Mouse (Mus musculus) lung, adult 2 months (tissue): ENCODE data around the gene Cfap61.
A peak's percentile ranks its signal among the peaks of the same experiment; 100 is the strongest.

Experiments used
- CTCF ChIP-seq: fragments of 200-500 bp; IDR thresholded peaks from 2 replicates; pipeline ENCODE4 v1.5.1; 2011; ENCODE audit warnings: mild to moderate bottlenecking, low read length, control low read depth; ENCODE audit not compliant: insufficient read depth
- POLR2A ChIP-seq: fragments of 200-500 bp; IDR thresholded peaks from 2 replicates; pipeline ENCODE4 v1.6.1; 2011; ENCODE audit warnings: low read depth, mild to moderate bottlenecking, control low read depth, low read length, borderline replicate concordance; ENCODE audit errors: extremely low read depth

DNA sequence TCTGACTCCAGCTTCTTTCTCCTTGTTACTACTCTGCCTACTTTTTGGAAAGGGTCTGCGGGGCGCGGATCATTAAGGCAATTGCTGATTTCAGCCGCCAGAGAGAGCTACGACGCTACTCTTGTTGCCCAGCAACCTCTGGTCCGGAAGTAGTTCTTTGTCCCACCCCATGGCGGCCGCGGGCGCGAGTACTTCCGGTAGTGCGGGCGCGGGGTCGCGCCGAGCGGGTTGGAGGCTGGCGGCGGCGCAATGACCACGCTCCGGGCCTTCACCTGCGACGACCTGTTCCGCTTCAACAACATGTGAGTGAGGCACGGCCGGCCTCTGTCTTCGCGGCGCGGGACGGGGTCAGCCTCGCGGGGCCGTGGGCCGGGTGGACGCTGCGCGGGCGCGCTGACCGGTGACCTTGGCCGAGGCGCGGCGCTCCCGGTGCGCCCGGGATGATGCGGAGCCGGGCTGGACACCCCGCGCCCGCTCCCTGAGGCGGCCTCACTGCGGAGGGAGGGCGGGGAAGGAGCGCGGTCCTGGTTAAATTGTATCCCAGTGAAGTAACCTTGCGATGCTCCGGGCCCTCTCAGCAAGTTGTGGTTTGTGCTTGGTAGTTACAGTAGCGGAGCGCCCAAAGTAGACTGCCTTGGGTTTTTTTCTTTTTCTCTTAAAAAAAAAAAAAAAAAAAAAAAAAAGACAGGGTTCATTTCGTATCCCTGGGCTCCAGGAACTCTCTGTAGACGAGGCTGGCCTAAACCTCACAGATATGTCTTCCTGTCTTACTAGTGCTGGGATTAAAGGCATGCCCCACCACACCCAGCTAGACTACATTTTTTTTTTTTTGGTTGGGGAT is 31.3 kb upstream of the Cfap61 start:
- TF ChIP-seq CTCF (peak; percentile 63), POLR2A (peak; percentile 63)
